Mouse (Mus musculus) hindbrain, embryonic 12.5 days (tissue): ENCODE measurements around the gene Olfr1410. TPM values are rescaled to one million over a fixed set of nuclear protein-coding genes. Genes with fewer than 3 reads are reported as not detected.

Source experiments
- ATAC-seq: fragments of 200-750 bp; cut with Nextera tagmentation; 2 replicates; pipeline ENCODE4 v1.8.0; 2017; ENCODE audit warnings: moderate TSS enrichment; ENCODE audit not compliant: low FRiP score
- H3K27ac ChIP-seq: fragments of 300-500 bp; sonication (generic); 2 replicates; pipeline ENCODE4 v1.5.1; 2016; ENCODE audit warnings: mild to moderate bottlenecking
- H3K27me3 ChIP-seq: fragments of 300-500 bp; sonication (generic); 2 replicates; pipeline ENCODE4 v1.6.1; 2016; ENCODE audit warnings: mild to moderate bottlenecking
- H3K36me3 ChIP-seq: fragments of 300-500 bp; sonication (generic); 2 replicates; pipeline ENCODE4 v1.6.1; 2016; ENCODE audit warnings: mild to moderate bottlenecking
- H3K4me1 ChIP-seq: fragments of 300-500 bp; sonication (generic); 2 replicates; pipeline ENCODE4 v1.6.1; 2016
- H3K4me2 ChIP-seq: fragments of 300-500 bp; sonication (generic); replicated peaks from 2 replicates; pipeline ENCODE4 v1.6.1; 2016; ENCODE audit warnings: mild to moderate bottlenecking
- H3K4me3 ChIP-seq: fragments of 300-500 bp; sonication (generic); 2 replicates; pipeline ENCODE4 v1.5.1; 2016; ENCODE audit warnings: mild to moderate bottlenecking
- H3K9ac ChIP-seq: fragments of 300-500 bp; sonication (generic); 2 replicates; pipeline ENCODE4 v1.6.1; 2016; ENCODE audit warnings: mild to moderate bottlenecking, moderate library complexity
- H3K9me3 ChIP-seq: fragments of 300-500 bp; sonication (generic); replicated peaks from 2 replicates; pipeline ENCODE4 v1.6.1; 2016; ENCODE audit warnings: mild to moderate bottlenecking
- WGBS: fragments of 180-500 bp; shearing (Covaris S2); methylation state at CpG from one replicate; pipeline ENCODE4 v1.1.7; 2016; 5-methylcytosine and 5-hydroxymethylcytosine counted together
- polyA plus RNA-seq: library from polyadenylated mRNA; unstranded; fragments of >200 nt; fragmentation: Nextera tagmentation; extraction: Ambion mirVana; gene quantifications from 2 replicates; pipeline ENCODE4 v1.2.1, GENCODE M21; 2016

The Olfr1410 gene
- polyA plus RNA-seq, 1 experiment from 2014 or later, result not detected

- H3K36me3 ChIP-seq, result peaks cover 6% of the 10 kb centered on the region
- no peak for ATAC-seq
- WGBS, result 76% methylated on average over 4 of the region's 4 CpGs
- no peak overlapping the region for H3K27ac ChIP-seq
- peaks cover 9% of the 10 kb centered on the region; the same call in 1 of the 2 replicates for H3K27me3 ChIP-seq
- H3K4me3 ChIP-seq, result no peak overlapping the region
- no peak overlapping the region for H3K4me2 ChIP-seq
- no peaks in the 10 kb centered on the region for H3K9me3 ChIP-seq
- H3K4me1 ChIP-seq, result peaks cover 23% of the 10 kb centered on the region
- peak overlapping the region; percentile 47; the same call in 1 of the 2 replicates for H3K9ac ChIP-seq
These were observed 38.1 kb downstream of the Olfr1410 start for GRCm38 (mm10) chr1:92643691-92644090.

GRCm38 (mm10) chr1:92644916-92645315 is 39.3 kb downstream of the Olfr1410 start:
- Histone ChIP-seq H3K27me3 (peaks cover 9% of the 10 kb centered on the region; the same call in 1 of the 2 replicates), H3K4me2 (no peak overlapping the region), H3K27ac (no peak overlapping the region), H3K9ac (no peak overlapping the region), H3K36me3 (no peaks in the 10 kb centered on the region), H3K4me3 (no peak overlapping the region), H3K4me1 (peaks cover 21% of the 10 kb centered on the region), H3K9me3 (no peaks in the 10 kb centered on the region)
- 80% methylated on average over 5 of the region's 5 CpGs for WGBS
- ATAC-seq, result no peak

- peaks cover 9% of the 10 kb centered on the region; the same call in 1 of the 2 replicates for H3K27me3 ChIP-seq
- WGBS, result 52% methylated on average over 2 of the region's 2 CpGs
- H3K4me3 ChIP-seq, result no peak overlapping the region
- no peaks in the 10 kb centered on the region for H3K36me3 ChIP-seq
- no peak overlapping the region for H3K4me2 ChIP-seq
- no peak overlapping the region for H3K9ac ChIP-seq
- H3K27ac ChIP-seq, result no peak overlapping the region
- ATAC-seq, result no peak
- peaks cover 9% of the 10 kb centered on the region for H3K4me1 ChIP-seq
- no peaks in the 10 kb centered on the region for H3K9me3 ChIP-seq
These were observed 40.5 kb downstream of the Olfr1410 start for GRCm38 (mm10) chr1:92646111-92646510.

- Histone ChIP-seq H3K36me3 (no peaks in the 10 kb centered on the region), H3K4me2 (no peak overlapping the region), H3K9me3 (no peaks in the 10 kb centered on the region), H3K4me3 (no peak overlapping the region), H3K27ac (no peak overlapping the region), H3K27me3 (peaks cover 9% of the 10 kb centered on the region; the same call in 1 of the 2 replicates), H3K4me1 (peaks cover 7% of the 10 kb centered on the region; the same call in 1 of the 2 replicates), H3K9ac (no peak overlapping the region)
- WGBS, result 83% methylated on average over 7 of the region's 7 CpGs
- no peak for ATAC-seq
These were observed 41.0 kb downstream of the Olfr1410 start for GRCm38 (mm10) chr1:92646601-92647000.

- WGBS, result 81% methylated on average over 4 of the region's 4 CpGs
- H3K4me3 ChIP-seq, result no peak overlapping the region
- H3K27ac ChIP-seq, result no peak overlapping the region
- no peak overlapping the region for H3K9ac ChIP-seq
- peaks cover 9% of the 10 kb centered on the region; the same call in 1 of the 2 replicates for H3K27me3 ChIP-seq
- no peaks in the 10 kb centered on the region for H3K36me3 ChIP-seq
- ATAC-seq, result no peak
- no peak overlapping the region for H3K4me2 ChIP-seq
- H3K4me1 ChIP-seq, result peaks cover 7% of the 10 kb centered on the region; the same call in 1 of the 2 replicates
- no peaks in the 10 kb centered on the region for H3K9me3 ChIP-seq
These were observed 41.4 kb downstream of the Olfr1410 start for GRCm38 (mm10) chr1:92647026-92647425.

GRCm38 (mm10) chr1:92647752-92648151 is 42.2 kb downstream of the Olfr1410 start:
- no peak overlapping the region for H3K4me3 ChIP-seq
- H3K4me2 ChIP-seq, result no peak overlapping the region; the same call in 1 of the 2 replicates
- no peak overlapping the region for H3K27ac ChIP-seq
- peak; percentile 39 for ATAC-seq
- H3K9ac ChIP-seq, result no peak overlapping the region
- H3K36me3 ChIP-seq, result no peaks in the 10 kb centered on the region
- no peaks in the 10 kb centered on the region for H3K4me1 ChIP-seq
- H3K27me3 ChIP-seq, result peaks cover 9% of the 10 kb centered on the region; the same call in 1 of the 2 replicates
- no peaks in the 10 kb centered on the region for H3K9me3 ChIP-seq
- WGBS, result 7% methylated on average over 8 of the region's 8 CpGs

- 53% methylated on average over 10 of the region's 10 CpGs for WGBS
- no peak overlapping the region; the same call in 1 of the 2 replicates for H3K4me2 ChIP-seq
- peak; percentile 11; the same call in 1 of the 2 replicates for ATAC-seq
These were observed 42.6 kb downstream of the Olfr1410 start for GRCm38 (mm10) chr1:92648197-92648596.

GRCm38 (mm10) chr1:92648673-92649072 is 43.1 kb downstream of the Olfr1410 start, which contains the start of gene Otos:
Gene Otos (minus strand): TSS chr1:92648841.
- WGBS, result 31% methylated on average over 8 of the region's 8 CpGs
- ATAC-seq, result peak; percentile 38
- Histone ChIP-seq H3K27ac (no peak within 1 kb of the TSS), H3K36me3 (no peaks in the 10 kb centered on the region), H3K4me2 (no peak within 1 kb of the TSS; the same call in 1 of the 2 replicates), H3K4me3 (no peak within 1 kb of the TSS), H3K9me3 (no peaks in the 10 kb centered on the region), H3K27me3 (peaks cover 9% of the 10 kb centered on the region; the same call in 1 of the 2 replicates), H3K9ac (no peak within 1 kb of the TSS), H3K4me1 (no peaks in the 10 kb centered on the region)

More at GRCm38 (mm10) chr1:92648197-92648596, 42.6 kb downstream of the Olfr1410 start:
- Histone ChIP-seq H3K9me3 (no peaks in the 10 kb centered on the region), H3K9ac (no peak overlapping the region), H3K4me1 (no peaks in the 10 kb centered on the region), H3K27ac (no peak overlapping the region), H3K4me3 (no peak overlapping the region), H3K36me3 (no peaks in the 10 kb centered on the region), H3K27me3 (peaks cover 9% of the 10 kb centered on the region; the same call in 1 of the 2 replicates)

GRCm38 (mm10) chr1:92651467-92651866 is 45.9 kb downstream of the Olfr1410 start:
- H3K27me3 ChIP-seq, result peaks cover 2% of the 10 kb centered on the region; the same call in 1 of the 2 replicates
- H3K9ac ChIP-seq, result no peak overlapping the region
- H3K4me1 ChIP-seq, result no peaks in the 10 kb centered on the region
- H3K4me2 ChIP-seq, result no peak overlapping the region
- no peak overlapping the region for H3K27ac ChIP-seq
- H3K36me3 ChIP-seq, result no peaks in the 10 kb centered on the region
- WGBS, result 66% methylated on average over 3 of the region's 3 CpGs
- H3K4me3 ChIP-seq, result no peak overlapping the region
- no peak for ATAC-seq
- no peaks in the 10 kb centered on the region for H3K9me3 ChIP-seq

- Histone ChIP-seq H3K36me3 (no peaks in the 10 kb centered on the region), H3K27ac (no peak overlapping the region), H3K4me1 (no peaks in the 10 kb centered on the region), H3K9ac (no peak overlapping the region), H3K4me3 (no peak overlapping the region), H3K9me3 (no peaks in the 10 kb centered on the region), H3K27me3 (no peaks in the 10 kb centered on the region), H3K4me2 (no peak overlapping the region)
- WGBS, result 88% methylated on average over 3 of the region's 3 CpGs
- no peak for ATAC-seq
These were observed 47.6 kb downstream of the Olfr1410 start for GRCm38 (mm10) chr1:92653179-92653578.

GRCm38 (mm10) chr1:92654676-92655075 is 49.1 kb downstream of the Olfr1410 start:
- Histone ChIP-seq H3K9ac (no peak overlapping the region), H3K4me2 (no peak overlapping the region), H3K27me3 (no peaks in the 10 kb centered on the region), H3K36me3 (no peaks in the 10 kb centered on the region), H3K27ac (no peak overlapping the region), H3K9me3 (no peaks in the 10 kb centered on the region), H3K4me3 (no peak overlapping the region), H3K4me1 (no peaks in the 10 kb centered on the region)
- 67% methylated on average over 2 of the region's 2 CpGs for WGBS
- ATAC-seq, result no peak

- 78% methylated on average over 11 of the region's 11 CpGs for WGBS
- Histone ChIP-seq H3K9me3 (no peaks in the 10 kb centered on the region), H3K27me3 (no peaks in the 10 kb centered on the region), H3K27ac (no peak overlapping the region), H3K4me1 (no peaks in the 10 kb centered on the region), H3K4me3 (no peak overlapping the region), H3K4me2 (no peak overlapping the region), H3K36me3 (no peaks in the 10 kb centered on the region), H3K9ac (no peak overlapping the region)
- 0 out of 2 replicates have a peak, but pooled peaks have one; percentile 19 for ATAC-seq
These were observed 51.6 kb downstream of the Olfr1410 start for GRCm38 (mm10) chr1:92657025-92657820.
